Mouse (Mus musculus) neural tube, embryonic 14.5 days (tissue): ENCODE data around the gene Glis3. TPM values are rescaled to one million over a fixed set of nuclear protein-coding genes. Genes with fewer than 3 reads are reported as not detected.

Source experiments
- ATAC-seq: fragments of 200-750 bp; cut with Nextera tagmentation; 2 replicates; pipeline ENCODE4 v1.8.0; 2017; ENCODE audit warnings: low read depth, mild to moderate bottlenecking, moderate TSS enrichment, moderate library complexity
- H3K27ac ChIP-seq: fragments of 300-500 bp; sonication (generic); 2 replicates; pipeline ENCODE4 v1.5.1; 2014; ENCODE audit warnings: low read depth, mild to moderate bottlenecking, control low read depth, low read length, moderate library complexity, mixed read lengths
- H3K27me3 ChIP-seq: fragments of 300-500 bp; sonication (generic); 2 replicates; pipeline ENCODE4 v1.6.1; 2014; ENCODE audit warnings: low read length; ENCODE audit not compliant: control insufficient read depth, insufficient read depth
- H3K36me3 ChIP-seq: fragments of 300-500 bp; sonication (generic); 2 replicates; pipeline ENCODE4 v1.6.1; 2014; ENCODE audit warnings: low read length, mixed read lengths; ENCODE audit not compliant: control insufficient read depth, insufficient read depth
- H3K4me1 ChIP-seq: fragments of 300-500 bp; sonication (generic); 2 replicates; pipeline ENCODE4 v1.6.1; 2014; ENCODE audit warnings: low read length; ENCODE audit not compliant: control insufficient read depth, insufficient read depth
- H3K4me2 ChIP-seq: fragments of 300-500 bp; sonication (generic); 2 replicates; pipeline ENCODE4 v1.6.1; 2014; ENCODE audit warnings: mild to moderate bottlenecking, low read depth, low read length, control low read depth
- H3K4me3 ChIP-seq: fragments of 300-500 bp; sonication (generic); 2 replicates; pipeline ENCODE4 v1.5.1; 2014; ENCODE audit warnings: low read depth, low read length, control low read depth, mixed read lengths
- H3K9ac ChIP-seq: fragments of 300-500 bp; sonication (generic); replicated peaks from 2 replicates; pipeline ENCODE4 v1.6.1; 2014; ENCODE audit warnings: low read depth, mild to moderate bottlenecking, control low read depth, low read length, mixed read lengths
- H3K9me3 ChIP-seq: fragments of 300-500 bp; sonication (generic); 2 replicates; pipeline ENCODE4 v1.6.1; 2016; ENCODE audit warnings: low read length; ENCODE audit not compliant: control insufficient read depth
- WGBS: fragments of 180-500 bp; shearing (Covaris S2); extraction: QIAGEN DNeasy Blood & Tissue Kit; methylation state at CpG from one replicate; pipeline ENCODE4 v1.1.7; 2014; 5-methylcytosine and 5-hydroxymethylcytosine counted together
- polyA plus RNA-seq: library from polyadenylated mRNA; unstranded; fragments of >200 nt; fragmentation: Nextera tagmentation; extraction: Ambion mirVana; gene quantifications from 2 replicates; pipeline ENCODE4 v1.2.1, GENCODE M21; 2014

The Glis3 gene
- polyA plus RNA-seq, 1 experiment from 2014 or later, result 2.7 TPM

GRCm38 (mm10) chr19:28512475-28512874 is 167.4 kb downstream of the Glis3 start:
- no peaks in the 10 kb centered on the region for H3K36me3 ChIP-seq
- H3K27ac ChIP-seq, result no peak overlapping the region
- no peaks in the 10 kb centered on the region for H3K9me3 ChIP-seq
- H3K4me1 ChIP-seq, result no peaks in the 10 kb centered on the region
- no peak overlapping the region for H3K9ac ChIP-seq
- WGBS, result 33% methylated on average over 11 of the region's 11 CpGs
- ATAC-seq, result no peak
- no peak overlapping the region for H3K4me2 ChIP-seq
- no peak overlapping the region for H3K4me3 ChIP-seq
- H3K27me3 ChIP-seq, result no peaks in the 10 kb centered on the region

- no peak overlapping the region for H3K4me3 ChIP-seq
- WGBS, result 93% methylated on average over 1 of the region's 1 CpGs
- H3K9ac ChIP-seq, result no peak overlapping the region
- no peaks in the 10 kb centered on the region for H3K27me3 ChIP-seq
- ATAC-seq, result no peak
- no peaks in the 10 kb centered on the region for H3K36me3 ChIP-seq
- H3K27ac ChIP-seq, result no peak overlapping the region
- H3K4me2 ChIP-seq, result no peak overlapping the region
- no peaks in the 10 kb centered on the region for H3K4me1 ChIP-seq
- no peaks in the 10 kb centered on the region for H3K9me3 ChIP-seq
These were observed 168.0 kb downstream of the Glis3 start for GRCm38 (mm10) chr19:28511910-28512309.

GRCm38 (mm10) chr19:28505376-28505775 is 174.5 kb downstream of the Glis3 start:
- H3K27me3 ChIP-seq, result no peaks in the 10 kb centered on the region
- no peak overlapping the region for H3K27ac ChIP-seq
- H3K4me1 ChIP-seq, result no peaks in the 10 kb centered on the region
- ATAC-seq, result no peak
- 63% methylated on average over 6 of the region's 6 CpGs for WGBS
- H3K9me3 ChIP-seq, result no peaks in the 10 kb centered on the region
- H3K4me2 ChIP-seq, result no peak overlapping the region
- no peak overlapping the region for H3K4me3 ChIP-seq
- no peaks in the 10 kb centered on the region for H3K36me3 ChIP-seq
- no peak overlapping the region for H3K9ac ChIP-seq

- no peak for ATAC-seq
- no peak overlapping the region for H3K4me3 ChIP-seq
These were observed 176.9 kb downstream of the Glis3 start for GRCm38 (mm10) chr19:28503011-28503410.

GRCm38 (mm10) chr19:28500975-28501374 is 178.9 kb downstream of the Glis3 start:
- no peak for ATAC-seq
- no peaks in the 10 kb centered on the region for H3K9me3 ChIP-seq
- H3K4me1 ChIP-seq, result no peaks in the 10 kb centered on the region
- H3K4me2 ChIP-seq, result no peak overlapping the region
- H3K27me3 ChIP-seq, result no peaks in the 10 kb centered on the region
- H3K27ac ChIP-seq, result no peak overlapping the region
- H3K4me3 ChIP-seq, result no peak overlapping the region
- 83% methylated on average over 9 of the region's 9 CpGs for WGBS
- H3K36me3 ChIP-seq, result no peaks in the 10 kb centered on the region
- H3K9ac ChIP-seq, result no peak overlapping the region

More at GRCm38 (mm10) chr19:28503011-28503410, 176.9 kb downstream of the Glis3 start:
- H3K27ac ChIP-seq, result no peak overlapping the region
- no peak overlapping the region for H3K4me2 ChIP-seq
- no peaks in the 10 kb centered on the region for H3K36me3 ChIP-seq
- no peaks in the 10 kb centered on the region for H3K4me1 ChIP-seq
- H3K9ac ChIP-seq, result no peak overlapping the region
- WGBS, result 56% methylated on average over 12 of the region's 12 CpGs
- no peaks in the 10 kb centered on the region for H3K9me3 ChIP-seq
- no peaks in the 10 kb centered on the region for H3K27me3 ChIP-seq

- Histone ChIP-seq H3K4me3 (no peak overlapping the region), H3K27ac (no peak overlapping the region), H3K27me3 (no peaks in the 10 kb centered on the region), H3K4me2 (no peak overlapping the region), H3K4me1 (no peaks in the 10 kb centered on the region), H3K9ac (no peak overlapping the region), H3K9me3 (no peaks in the 10 kb centered on the region), H3K36me3 (no peaks in the 10 kb centered on the region)
- 96% methylated on average over 14 of the region's 14 CpGs for WGBS
- ATAC-seq, result no peak
These were observed 179.4 kb downstream of the Glis3 start for GRCm38 (mm10) chr19:28500505-28500904.

- no peaks in the 10 kb centered on the region for H3K4me1 ChIP-seq
- H3K9me3 ChIP-seq, result no peaks in the 10 kb centered on the region
- no peak for ATAC-seq
- no peak overlapping the region for H3K27ac ChIP-seq
- no peak overlapping the region for H3K9ac ChIP-seq
- no peaks in the 10 kb centered on the region for H3K27me3 ChIP-seq
- H3K36me3 ChIP-seq, result no peaks in the 10 kb centered on the region
- no peak overlapping the region for H3K4me3 ChIP-seq
- H3K4me2 ChIP-seq, result no peak overlapping the region
- WGBS, result 94% methylated on average over 5 of the region's 5 CpGs
These were observed 180.1 kb downstream of the Glis3 start for GRCm38 (mm10) chr19:28499786-28500185.

- Histone ChIP-seq H3K9ac (no peak overlapping the region), H3K4me1 (no peaks in the 10 kb centered on the region), H3K4me3 (no peak overlapping the region), H3K36me3 (no peaks in the 10 kb centered on the region), H3K27me3 (no peaks in the 10 kb centered on the region), H3K9me3 (no peaks in the 10 kb centered on the region), H3K4me2 (no peak overlapping the region), H3K27ac (no peak overlapping the region)
- ATAC-seq, result no peak
- WGBS, result 76% methylated on average over 6 of the region's 6 CpGs
These were observed 184.0 kb downstream of the Glis3 start for GRCm38 (mm10) chr19:28495926-28496325.

- Histone ChIP-seq H3K36me3 (no peaks in the 10 kb centered on the region), H3K4me3 (no peak overlapping the region), H3K4me2 (no peak overlapping the region), H3K27ac (no peak overlapping the region), H3K4me1 (no peaks in the 10 kb centered on the region), H3K9ac (no peak overlapping the region), H3K27me3 (no peaks in the 10 kb centered on the region), H3K9me3 (no peaks in the 10 kb centered on the region)
- 85% methylated on average over 8 of the region's 8 CpGs for WGBS
- no peak for ATAC-seq
These were observed 186.1 kb downstream of the Glis3 start for GRCm38 (mm10) chr19:28493605-28494260.
